Mouse (Mus musculus) heart, embryonic 13.5 days (tissue): Measurements from ENCODE around the gene Ifna2. TPM values are rescaled to one million over a fixed set of nuclear protein-coding genes. Genes with fewer than 3 reads are reported as not detected.
A peak's percentile ranks its signal among the peaks of the same experiment; 100 is the strongest.

Source experiments
- ATAC-seq: fragments of 200-750 bp; cut with Nextera tagmentation; 2 replicates; pipeline ENCODE4 v1.8.0; 2017; ENCODE audit warnings: moderate TSS enrichment; ENCODE audit not compliant: insufficient number of reproducible peaks, low FRiP score, low TSS enrichment; ENCODE audit errors: extremely low read depth
- H3K27ac ChIP-seq: fragments of 300-500 bp; sonication (generic); replicated peaks from 2 replicates; pipeline ENCODE4 v1.5.1; 2015; ENCODE audit warnings: moderate library complexity, mild to moderate bottlenecking, inconsistent platforms
- H3K27me3 ChIP-seq: fragments of 300-500 bp; sonication (generic); replicated peaks from 2 replicates; pipeline ENCODE4 v1.6.1; 2015; ENCODE audit warnings: mild to moderate bottlenecking, inconsistent platforms
- H3K36me3 ChIP-seq: fragments of 300-500 bp; sonication (generic); 2 replicates; pipeline ENCODE4 v1.6.1; 2015; ENCODE audit warnings: mild to moderate bottlenecking, inconsistent platforms
- H3K4me1 ChIP-seq: fragments of 300-500 bp; sonication (generic); 2 replicates; pipeline ENCODE4 v1.6.1; 2015; ENCODE audit warnings: inconsistent platforms
- H3K4me2 ChIP-seq: fragments of 300-500 bp; sonication (generic); 2 replicates; pipeline ENCODE4 v1.6.1; 2015; ENCODE audit warnings: inconsistent platforms, mild to moderate bottlenecking, moderate library complexity
- H3K4me3 ChIP-seq: fragments of 300-500 bp; sonication (generic); 2 replicates; pipeline ENCODE4 v1.5.1; 2015; ENCODE audit warnings: moderate library complexity, mild to moderate bottlenecking, inconsistent platforms
- H3K9ac ChIP-seq: fragments of 300-500 bp; sonication (generic); 2 replicates; pipeline ENCODE4 v1.6.1; 2015; ENCODE audit warnings: inconsistent platforms, mild to moderate bottlenecking, moderate library complexity
- H3K9me3 ChIP-seq: fragments of 300-500 bp; sonication (generic); 2 replicates; pipeline ENCODE4 v1.6.1; 2016; ENCODE audit warnings: inconsistent platforms
- WGBS: fragments of 180-500 bp; shearing (Covaris S2); methylation state at CpG from one replicate; pipeline ENCODE4 v1.1.7; 2015; ENCODE audit warnings: mixed read lengths; 5-methylcytosine and 5-hydroxymethylcytosine counted together
- polyA plus RNA-seq: library from polyadenylated mRNA; unstranded; fragments of >200 nt; fragmentation: Nextera tagmentation; extraction: Ambion mirVana; gene quantifications from 2 replicates; pipeline ENCODE4 v1.2.1, GENCODE M21; 2015

Gene Ifna2
- not detected in 2 replicates for polyA plus RNA-seq

GRCm38 (mm10) chr4:88683812-88684211 is at the start of gene Ifna2:
Ifna2 (minus strand) TSS chr4:88683912.
- 73% methylated on average over 1 of the region's 1 CpGs for WGBS

DNA sequence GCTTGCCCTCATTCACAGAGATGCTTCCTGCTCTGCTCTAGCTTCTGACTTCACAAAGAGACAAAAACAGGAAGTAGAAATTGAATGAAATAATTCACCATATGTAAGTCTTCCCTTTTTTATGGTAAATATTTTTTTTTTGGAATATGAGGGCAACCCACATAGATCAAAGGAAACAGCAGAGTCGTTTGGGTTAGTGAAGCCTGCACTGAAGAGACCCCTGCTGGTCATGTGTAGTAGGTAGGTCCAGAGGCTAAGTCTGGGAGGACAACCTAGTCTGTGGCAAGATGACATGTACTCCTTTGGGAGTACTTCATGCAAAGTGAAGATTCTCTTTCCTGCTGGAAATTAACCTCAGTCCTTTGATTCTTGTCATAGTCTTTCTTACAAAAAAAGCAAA is 43.6 kb upstream of the Ifna2 start:
- H3K4me1 ChIP-seq, result peaks cover 2% of the 10 kb centered on the region; the same call in 1 of the 2 replicates
- no peak overlapping the region for H3K4me2 ChIP-seq
- H3K9ac ChIP-seq, result no peak overlapping the region
- no peaks in the 10 kb centered on the region for H3K36me3 ChIP-seq
- no peak for ATAC-seq
- no peaks in the 10 kb centered on the region for H3K27me3 ChIP-seq
- H3K4me3 ChIP-seq, result no peak overlapping the region
- 0% methylated on average over 1 of the region's 1 CpGs for WGBS
- no peak overlapping the region for H3K27ac ChIP-seq
- no peaks in the 10 kb centered on the region for H3K9me3 ChIP-seq

More at GRCm38 (mm10) chr4:88683812-88684211, at the start of gene Ifna2:
- Histone ChIP-seq H3K4me2 (no peak within 1 kb of the TSS), H3K4me3 (no peak within 1 kb of the TSS), H3K9ac (no peak within 1 kb of the TSS), H3K27ac (no peak within 1 kb of the TSS), H3K27me3 (no peaks in the 10 kb centered on the region), H3K36me3 (no peaks in the 10 kb centered on the region), H3K9me3 (no peaks in the 10 kb centered on the region), H3K4me1 (no peaks in the 10 kb centered on the region)
- ATAC-seq, result no peak

DNA sequence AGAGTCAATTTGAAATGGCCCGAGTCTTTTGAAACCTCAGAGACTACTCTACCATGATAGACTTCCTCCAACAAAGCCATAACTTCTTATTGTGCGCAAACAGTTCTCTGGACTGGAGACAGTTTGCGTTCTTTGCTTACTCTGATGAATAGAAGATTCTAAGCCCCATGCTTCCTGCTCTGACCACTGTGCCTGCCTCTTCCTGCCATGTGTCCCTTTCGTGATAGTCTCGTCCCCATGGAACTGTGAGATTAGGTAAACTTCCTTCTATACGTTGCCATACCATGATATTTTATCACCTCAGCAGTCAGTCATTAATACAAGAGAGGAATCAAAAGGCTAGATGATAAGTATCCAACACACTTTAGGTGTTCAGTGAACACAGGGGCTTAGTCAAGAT is 43.0 kb upstream of the Ifna2 start:
- Histone ChIP-seq H3K4me2 (no peak overlapping the region), H3K9ac (no peak overlapping the region), H3K36me3 (no peaks in the 10 kb centered on the region), H3K27ac (no peak overlapping the region), H3K9me3 (no peaks in the 10 kb centered on the region), H3K27me3 (no peaks in the 10 kb centered on the region), H3K4me3 (no peak overlapping the region), H3K4me1 (peaks cover 2% of the 10 kb centered on the region; the same call in 1 of the 2 replicates)
- no peak for ATAC-seq
- WGBS, result 71% methylated on average over 6 of the region's 6 CpGs

GRCm38 (mm10) chr4:88723497-88724090 is 39.9 kb upstream of the Ifna2 start:
- no peaks in the 10 kb centered on the region for H3K9me3 ChIP-seq
- no peak overlapping the region for H3K4me3 ChIP-seq
- no peaks in the 10 kb centered on the region for H3K27me3 ChIP-seq
- H3K36me3 ChIP-seq, result peaks cover 17% of the 10 kb centered on the region
- no peak overlapping the region for H3K4me2 ChIP-seq
- peaks cover 22% of the 10 kb centered on the region for H3K4me1 ChIP-seq
- ATAC-seq, result no peak
- H3K9ac ChIP-seq, result no peak overlapping the region
- 59% methylated on average over 8 of the region's 8 CpGs for WGBS
- H3K27ac ChIP-seq, result no peak overlapping the region

- Histone ChIP-seq H3K9me3 (no peaks in the 10 kb centered on the region), H3K4me1 (peaks cover 30% of the 10 kb centered on the region), H3K4me2 (peak within 1 kb of the TSS; percentile 95), H3K9ac (peak within 1 kb of the TSS; percentile 99), H3K27me3 (no peaks in the 10 kb centered on the region), H3K27ac (peak within 1 kb of the TSS; percentile 99), H3K36me3 (peaks cover 23% of the 10 kb centered on the region), H3K4me3 (peak within 1 kb of the TSS; percentile 93)
- WGBS, result under 1% methylated on average over 79 of the region's 82 CpGs
- ATAC-seq, result peak; percentile 94
These were observed 38.3 kb upstream of the Ifna2 start, which contains the start of the genes Gm26566 and Klhl9 for GRCm38 (mm10) chr4:88721791-88722721. Gm26566 (plus strand) TSS chr4:88721805. Klhl9 (minus strand) TSS chr4:88722465.

GRCm38 (mm10) chr4:88718715-88719114 is 35.0 kb upstream of the Ifna2 start:
- Histone ChIP-seq H3K4me3 (peak overlapping the region; percentile 93), H3K36me3 (peaks cover 55% of the 10 kb centered on the region), H3K27ac (no peak overlapping the region), H3K4me2 (peak overlapping the region; percentile 95), H3K9ac (peak overlapping the region; percentile 74), H3K4me1 (peaks cover 44% of the 10 kb centered on the region), H3K27me3 (no peaks in the 10 kb centered on the region), H3K9me3 (no peaks in the 10 kb centered on the region)
- 26% methylated on average over 1 of the region's 1 CpGs for WGBS
- ATAC-seq, result no peak

GRCm38 (mm10) chr4:88715059-88715458 is 31.3 kb upstream of the Ifna2 start:
- Histone ChIP-seq H3K9ac (no peak overlapping the region), H3K4me2 (no peak overlapping the region), H3K4me3 (no peak overlapping the region), H3K4me1 (peaks cover 29% of the 10 kb centered on the region), H3K9me3 (no peaks in the 10 kb centered on the region), H3K27ac (0 out of 2 replicates have a peak overlapping the region, but pooled peaks have one; percentile 15), H3K36me3 (peaks cover 54% of the 10 kb centered on the region), H3K27me3 (no peaks in the 10 kb centered on the region)
- ATAC-seq, result no peak

GRCm38 (mm10) chr4:88714281-88714680 is 30.6 kb upstream of the Ifna2 start:
- WGBS, result 81% methylated on average over 1 of the region's 1 CpGs
- H3K4me1 ChIP-seq, result peaks cover 27% of the 10 kb centered on the region
- H3K27ac ChIP-seq, result no peak overlapping the region
- no peak for ATAC-seq
- peaks cover 57% of the 10 kb centered on the region for H3K36me3 ChIP-seq
- H3K9ac ChIP-seq, result no peak overlapping the region
- H3K4me2 ChIP-seq, result no peak overlapping the region
- no peak overlapping the region for H3K4me3 ChIP-seq
- H3K27me3 ChIP-seq, result no peaks in the 10 kb centered on the region
- H3K9me3 ChIP-seq, result no peaks in the 10 kb centered on the region

DNA sequence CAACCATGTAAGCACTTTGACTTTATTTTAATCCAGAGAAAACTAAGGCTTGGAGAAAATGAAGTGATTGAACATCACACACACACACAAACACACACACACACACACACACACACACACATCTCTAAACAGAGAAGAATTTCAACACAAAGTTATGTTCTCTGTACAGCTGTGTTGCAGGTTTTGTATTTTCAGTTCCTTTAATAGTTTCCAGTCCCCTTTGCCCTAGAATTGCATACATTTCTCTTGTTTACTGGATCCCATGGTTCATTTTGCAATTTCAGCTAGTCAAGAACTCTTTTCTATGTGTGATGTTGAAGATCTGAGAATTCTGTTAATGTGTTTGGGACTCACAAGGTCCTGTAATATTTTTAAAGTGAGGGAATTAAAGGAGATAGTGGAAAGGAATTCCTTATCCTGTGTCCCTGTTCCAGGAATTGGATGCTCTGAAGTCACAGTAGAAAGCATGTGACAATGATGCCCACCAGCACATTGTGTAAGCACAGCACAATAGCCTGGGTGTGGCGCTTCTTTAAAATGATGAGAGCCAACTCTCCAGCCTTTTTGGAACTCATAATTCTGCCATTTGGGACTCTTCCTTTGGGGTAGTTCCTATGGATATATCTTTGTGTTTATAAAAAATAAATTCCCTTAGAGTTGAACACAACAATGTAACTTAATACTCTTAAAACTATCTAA is 23.6 kb upstream of the Ifna2 start:
- WGBS, result 87% methylated on average over 1 of the region's 1 CpGs

GRCm38 (mm10) chr4:88705924-88706323 is 22.2 kb upstream of the Ifna2 start:
- no peak overlapping the region for H3K4me3 ChIP-seq
- ATAC-seq, result no peak
- H3K9me3 ChIP-seq, result no peaks in the 10 kb centered on the region
- no peak overlapping the region for H3K9ac ChIP-seq
- no peak overlapping the region for H3K4me2 ChIP-seq
- 31% methylated on average over 3 of the region's 3 CpGs for WGBS
- H3K36me3 ChIP-seq, result peaks cover 5% of the 10 kb centered on the region; the same call in 1 of the 2 replicates
- no peaks in the 10 kb centered on the region for H3K4me1 ChIP-seq
- H3K27ac ChIP-seq, result no peak overlapping the region
- H3K27me3 ChIP-seq, result no peaks in the 10 kb centered on the region

More for the DNA sequence above, 23.6 kb upstream of the Ifna2 start:
- peaks cover 8% of the 10 kb centered on the region; the same call in 1 of the 2 replicates for H3K36me3 ChIP-seq
- no peaks in the 10 kb centered on the region for H3K9me3 ChIP-seq
- no peak overlapping the region for H3K9ac ChIP-seq
- H3K27ac ChIP-seq, result no peak overlapping the region
- H3K4me1 ChIP-seq, result no peaks in the 10 kb centered on the region
- no peak overlapping the region for H3K4me3 ChIP-seq
- H3K27me3 ChIP-seq, result no peaks in the 10 kb centered on the region
- no peak for ATAC-seq
- no peak overlapping the region for H3K4me2 ChIP-seq

DNA sequence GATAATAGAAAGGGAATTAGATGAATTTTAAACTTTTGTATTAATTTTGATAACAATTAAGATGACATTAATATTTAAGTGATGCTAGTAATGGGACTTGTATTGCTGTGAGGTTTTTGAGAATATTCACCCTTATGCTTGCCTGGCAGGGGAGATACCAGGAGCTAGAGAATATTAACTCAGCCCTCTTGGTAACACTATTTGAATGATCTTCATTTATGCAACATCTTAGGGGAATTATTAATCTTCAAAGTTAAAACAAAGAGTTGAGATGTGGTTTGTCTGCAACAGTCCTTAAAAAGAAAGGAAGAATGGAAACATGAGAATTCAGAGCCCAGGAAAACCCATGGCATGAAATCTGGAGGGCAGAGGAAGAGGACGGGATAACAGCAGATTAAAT is 15.6 kb upstream of the Ifna2 start:
- H3K27ac ChIP-seq, result no peak overlapping the region
- H3K9ac ChIP-seq, result no peak overlapping the region
- H3K9me3 ChIP-seq, result no peaks in the 10 kb centered on the region
- ATAC-seq, result no peak
- H3K36me3 ChIP-seq, result no peaks in the 10 kb centered on the region
- 79% methylated on average over 1 of the region's 1 CpGs for WGBS
- H3K4me2 ChIP-seq, result no peak overlapping the region
- no peaks in the 10 kb centered on the region for H3K4me1 ChIP-seq
- 0 out of 2 replicates have a peak, but pooled peaks cover 10% of the 10 kb centered on the region for H3K27me3 ChIP-seq
- no peak overlapping the region for H3K4me3 ChIP-seq
